Mouse (Mus musculus) layer of hippocampus, postnatal 36 days (tissue): Measurements from ENCODE around the gene Phf11c. TPM values are rescaled to one million over a fixed set of nuclear protein-coding genes. Genes with fewer than 3 reads are reported as not detected.

Experiments used
- total RNA-seq, 2 experiments: library from RNA; stranded (reverse); gene quantifications; 2 replicates each; pipeline ENCODE4 v1.2.3; 2021

Gene Phf11c
- total RNA-seq, 2 experiments from 2014 or later = 0.40 to 0.86 TPM

Other genes with a start within 250 kb of the Phf11c start
- not detected for gene Gm5142, start 216.6 kb downstream of the Phf11c start, total RNA-seq
- 10 to 100 TPM; 34.5 to 35.1 TPM for gene Rcbtb1, start 194.2 kb downstream of the Phf11c start, total RNA-seq
- gene Gm6904, start 135.2 kb downstream of the Phf11c start, total RNA-seq = not detected
- gene Phf11a, start 97.9 kb downstream of the Phf11c start, total RNA-seq = not detected
- gene Phf11b, start 54.0 kb downstream of the Phf11c start, total RNA-seq = not detected
- gene Phf11d, start 29.9 kb downstream of the Phf11c start, total RNA-seq = 1 to 10 TPM in 1 of 2 experiments, under 1 TPM in 1; 0.76 to 1.0 TPM
- gene Setdb2, start 45.5 kb upstream of the Phf11c start, total RNA-seq = 1 to 10 TPM; 5.3 to 7.2 TPM
- gene Cab39l, start 45.6 kb upstream of the Phf11c start, total RNA-seq = 10 to 100 TPM; 19.2 to 24.5 TPM
- gene Cdadc1, start 202.6 kb upstream of the Phf11c start, total RNA-seq = 10 to 100 TPM; 67.1 to 81.0 TPM
- 1 to 10 TPM; 3.3 to 3.5 TPM for gene Shisa2, start 229.9 kb upstream of the Phf11c start, total RNA-seq